Mouse (Mus musculus) liver, adult 2 months (tissue): ENCODE results near the gene Ager.

Experiments
- CTCF ChIP-seq: fragments of 200-500 bp; IDR thresholded peaks from 2 replicates; pipeline ENCODE4 v1.5.1; 2011; ENCODE audit warnings: low read depth, low read length, control low read depth
- POLR2A ChIP-seq: fragments of 200-500 bp; IDR thresholded peaks from 2 replicates; pipeline ENCODE4 v1.6.1; 2011; ENCODE audit warnings: low read length, control low read depth; ENCODE audit not compliant: insufficient read depth; ENCODE audit errors: extremely low read depth

- TF ChIP-seq CTCF = no peak
- no peak for TF ChIP-seq POLR2A
Measured at GRCm38 (mm10) chr17:34569919-34570318, 27.7 kb upstream of the Ager start.
